Mouse (Mus musculus): ENCODE results near the gene Pex10. TPM values are rescaled to one million over a fixed set of nuclear protein-coding genes. Genes with fewer than 3 reads are reported as not detected.

The Pex10 gene
- polyA plus RNA-seq, 1 experiment from 2014 or later = 19.1 TPM

GRCm38 (mm10) chr4:155034787-155035186 is 32.0 kb upstream of the Pex10 start:
- Histone ChIP-seq H3K4me2 (no peak overlapping the region), H3K9ac (no peak overlapping the region), H3K27ac (no peak overlapping the region), H3K27me3 (replicated peaks) (no peaks in the 10 kb centered on the region; the same call in 1 of the 2 replicates), H3K4me3 (replicated peaks) (no peak overlapping the region), H3K36me3 (no peaks in the 10 kb centered on the region), H3K9me3 (no peaks in the 10 kb centered on the region), H3K4me1 (no peaks in the 10 kb centered on the region)
- WGBS = 65% methylated on average over 13 of the region's 13 CpGs
- ATAC-seq (ENCODE audit: insufficient read depth, low FRiP score, low read depth) = no peak

GRCm38 (mm10) chr4:155040197-155040596 is 26.6 kb upstream of the Pex10 start:
- Histone ChIP-seq H3K9ac (no peak overlapping the region), H3K4me1 (peaks cover 9% of the 10 kb centered on the region), H3K4me3 (replicated peaks) (no peak overlapping the region), H3K27me3 (replicated peaks) (peaks cover 41% of the 10 kb centered on the region), H3K27ac (no peak overlapping the region), H3K36me3 (no peaks in the 10 kb centered on the region), H3K9me3 (no peaks in the 10 kb centered on the region), H3K4me2 (no peak overlapping the region)
- no peak for ATAC-seq (ENCODE audit: insufficient read depth, low FRiP score, low read depth)
- WGBS = 56% methylated on average over 9 of the region's 9 CpGs

DNA sequence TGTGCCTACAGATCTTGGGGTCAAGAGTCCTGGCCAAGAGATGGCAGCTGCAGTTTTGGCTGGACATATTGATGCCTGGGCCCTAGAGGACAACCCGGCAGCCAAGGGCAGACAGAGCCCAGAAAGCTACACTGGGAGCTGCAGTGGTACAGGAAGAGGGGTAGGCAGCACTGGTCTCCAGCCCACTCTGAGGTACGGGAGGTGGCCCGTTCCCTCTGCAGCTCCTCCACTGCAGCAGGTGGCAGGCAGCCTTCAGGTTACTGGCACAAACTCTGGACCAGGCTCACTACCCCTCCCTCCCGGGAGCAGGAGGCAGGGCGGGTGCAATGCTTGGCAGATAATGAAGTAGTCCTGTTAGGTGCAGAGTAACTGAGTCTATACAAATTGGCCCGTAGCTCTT is 26.1 kb upstream of the Pex10 start:
- WGBS = 64% methylated on average over 6 of the region's 6 CpGs
- H3K27ac ChIP-seq = no peak overlapping the region
- no peaks in the 10 kb centered on the region for H3K36me3 ChIP-seq
- no peak overlapping the region for H3K4me3 ChIP-seq (replicated peaks)
- no peak overlapping the region for H3K9ac ChIP-seq
- H3K4me2 ChIP-seq = no peak overlapping the region
- H3K4me1 ChIP-seq = peaks cover 9% of the 10 kb centered on the region
- ATAC-seq (ENCODE audit: insufficient read depth, low FRiP score, low read depth) = no peak
- H3K27me3 ChIP-seq (replicated peaks) = peaks cover 41% of the 10 kb centered on the region
- no peaks in the 10 kb centered on the region for H3K9me3 ChIP-seq

GRCm38 (mm10) chr4:155042606-155043288 is 24.1 kb upstream of the Pex10 start:
- 5% methylated on average over 65 of the region's 65 CpGs for WGBS
- no peaks in the 10 kb centered on the region for H3K9me3 ChIP-seq
- H3K9ac ChIP-seq = no peak overlapping the region
- peaks cover 9% of the 10 kb centered on the region for H3K4me1 ChIP-seq
- peak overlapping the region; percentile 29 for H3K4me3 ChIP-seq (replicated peaks)
- no peaks in the 10 kb centered on the region for H3K36me3 ChIP-seq
- no peak overlapping the region for H3K27ac ChIP-seq
- peaks cover 47% of the 10 kb centered on the region for H3K27me3 ChIP-seq (replicated peaks)
- ATAC-seq (ENCODE audit: insufficient read depth, low FRiP score, low read depth) = no peak
- H3K4me2 ChIP-seq = peak overlapping the region; percentile 59

DNA sequence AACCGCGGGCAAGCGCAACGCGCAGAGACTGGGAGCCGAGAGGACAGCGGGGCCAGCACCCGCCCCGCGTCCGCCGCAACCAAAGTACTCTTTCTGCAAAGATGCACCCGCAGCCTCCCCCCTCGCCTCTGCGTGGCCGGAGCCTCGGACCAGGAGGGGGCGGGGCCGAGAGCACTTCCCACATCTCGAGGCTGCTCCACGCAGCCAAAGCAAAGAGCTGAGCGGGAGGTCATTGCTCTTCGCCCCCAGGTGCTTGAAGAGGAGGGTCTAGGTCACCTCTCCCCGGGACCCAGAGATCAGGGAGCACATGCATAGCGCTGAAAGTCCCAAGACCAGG is 23.6 kb upstream of the Pex10 start:
- peaks cover 9% of the 10 kb centered on the region for H3K4me1 ChIP-seq
- H3K27ac ChIP-seq = no peak overlapping the region
- H3K9me3 ChIP-seq = no peaks in the 10 kb centered on the region
- no peaks in the 10 kb centered on the region for H3K36me3 ChIP-seq
- H3K27me3 ChIP-seq (replicated peaks) = peaks cover 47% of the 10 kb centered on the region
- ATAC-seq (ENCODE audit: insufficient read depth, low FRiP score, low read depth) = no peak
- H3K9ac ChIP-seq = no peak overlapping the region
- peak overlapping the region; percentile 59 for H3K4me2 ChIP-seq
- peak overlapping the region; percentile 29 for H3K4me3 ChIP-seq (replicated peaks)
- 7% methylated on average over 25 of the region's 25 CpGs for WGBS

- peaks cover 9% of the 10 kb centered on the region for H3K4me1 ChIP-seq
- ATAC-seq (ENCODE audit: insufficient read depth, low FRiP score, low read depth) = no peak
- H3K36me3 ChIP-seq = no peaks in the 10 kb centered on the region
- no peak overlapping the region for H3K27ac ChIP-seq
- WGBS = 77% methylated on average over 14 of the region's 14 CpGs
- H3K4me2 ChIP-seq = no peak overlapping the region
- no peaks in the 10 kb centered on the region for H3K9me3 ChIP-seq
- no peak overlapping the region for H3K9ac ChIP-seq
- no peak overlapping the region for H3K4me3 ChIP-seq (replicated peaks)
- peaks cover 34% of the 10 kb centered on the region for H3K27me3 ChIP-seq (replicated peaks)
Measured at GRCm38 (mm10) chr4:155046636-155047035, 20.2 kb upstream of the Pex10 start.

GRCm38 (mm10) chr4:155050116-155050515 is 16.7 kb upstream of the Pex10 start:
- WGBS = 75% methylated on average over 7 of the region's 7 CpGs

GRCm38 (mm10) chr4:155056724-155057123 is 10.1 kb upstream of the Pex10 start, which contains the start of gene Plch2:
Gene Plch2, minus strand, starts transcription at chr4:155056784.
- Histone ChIP-seq H3K27me3 (replicated peaks) (no peaks in the 10 kb centered on the region), H3K27ac (peak within 1 kb of the TSS; percentile 73), H3K36me3 (no peaks in the 10 kb centered on the region), H3K4me1 (peaks cover 18% of the 10 kb centered on the region), H3K9me3 (no peaks in the 10 kb centered on the region), H3K4me3 (replicated peaks) (0 out of 2 replicates have a peak within 1 kb of the TSS, but pooled peaks have one; percentile 2), H3K9ac (no peak within 1 kb of the TSS), H3K4me2 (peak within 1 kb of the TSS; percentile 23)
- WGBS = 60% methylated on average over 10 of the region's 10 CpGs
- no peak for ATAC-seq (ENCODE audit: insufficient read depth, low FRiP score, low read depth)

More at GRCm38 (mm10) chr4:155050116-155050515, 16.7 kb upstream of the Pex10 start:
- Histone ChIP-seq H3K4me3 (replicated peaks) (no peak overlapping the region), H3K27me3 (replicated peaks) (peaks cover 6% of the 10 kb centered on the region; the same call in 1 of the 2 replicates), H3K27ac (no peak overlapping the region), H3K4me2 (no peak overlapping the region), H3K9me3 (no peaks in the 10 kb centered on the region), H3K36me3 (no peaks in the 10 kb centered on the region), H3K9ac (no peak overlapping the region), H3K4me1 (no peaks in the 10 kb centered on the region)
- ATAC-seq (ENCODE audit: insufficient read depth, low FRiP score, low read depth) = no peak

DNA sequence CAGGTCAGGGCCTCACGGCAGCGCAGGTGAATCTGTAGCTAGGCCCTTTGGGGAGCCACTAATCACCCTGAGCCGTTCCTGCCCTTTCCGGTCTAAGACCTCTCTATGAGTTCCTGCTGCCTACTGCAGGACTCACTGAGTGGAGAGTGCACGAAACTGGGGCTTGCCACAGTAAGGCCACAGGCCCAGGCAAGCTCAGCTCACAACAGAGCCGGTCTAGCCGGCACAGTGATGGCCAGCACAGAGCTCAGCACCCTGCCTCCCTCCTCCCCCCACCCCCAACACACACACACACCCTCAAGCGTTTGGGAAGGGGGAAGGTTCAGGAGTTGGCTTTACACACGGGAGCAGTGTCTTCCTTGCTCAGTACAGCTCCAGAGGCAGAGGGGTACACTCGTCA is 8.5 kb upstream of the Pex10 start:
- no peaks in the 10 kb centered on the region for H3K27me3 ChIP-seq (replicated peaks)
- ATAC-seq (ENCODE audit: insufficient read depth, low FRiP score, low read depth) = peak; percentile 53; the same call in 1 of the 2 replicates
- peak overlapping the region; percentile 73 for H3K27ac ChIP-seq
- H3K4me1 ChIP-seq = peaks cover 20% of the 10 kb centered on the region
- 43% methylated on average over 10 of the region's 10 CpGs for WGBS
- H3K9me3 ChIP-seq = no peaks in the 10 kb centered on the region
- H3K36me3 ChIP-seq = no peaks in the 10 kb centered on the region
- H3K9ac ChIP-seq = no peak overlapping the region
- no peak overlapping the region for H3K4me3 ChIP-seq (replicated peaks)
- peak overlapping the region; percentile 23; the same call in 1 of the 2 replicates for H3K4me2 ChIP-seq

GRCm38 (mm10) chr4:155063895-155064294 is 2.9 kb upstream of the Pex10 start:
- H3K36me3 ChIP-seq = peaks cover 6% of the 10 kb centered on the region; the same call in 1 of the 2 replicates
- 23% methylated on average over 3 of the region's 3 CpGs for WGBS
- peak overlapping the region; percentile 47 for H3K4me2 ChIP-seq
- H3K9ac ChIP-seq = peak overlapping the region; percentile 13; the same call in 1 of the 2 replicates
- H3K27me3 ChIP-seq (replicated peaks) = no peaks in the 10 kb centered on the region
- H3K4me3 ChIP-seq (replicated peaks) = peak overlapping the region; percentile 33
- peak overlapping the region; percentile 94 for H3K27ac ChIP-seq
- peak; percentile 82 for ATAC-seq (ENCODE audit: insufficient read depth, low FRiP score, low read depth)
- H3K4me1 ChIP-seq = peaks cover 31% of the 10 kb centered on the region
- H3K9me3 ChIP-seq = no peaks in the 10 kb centered on the region

DNA sequence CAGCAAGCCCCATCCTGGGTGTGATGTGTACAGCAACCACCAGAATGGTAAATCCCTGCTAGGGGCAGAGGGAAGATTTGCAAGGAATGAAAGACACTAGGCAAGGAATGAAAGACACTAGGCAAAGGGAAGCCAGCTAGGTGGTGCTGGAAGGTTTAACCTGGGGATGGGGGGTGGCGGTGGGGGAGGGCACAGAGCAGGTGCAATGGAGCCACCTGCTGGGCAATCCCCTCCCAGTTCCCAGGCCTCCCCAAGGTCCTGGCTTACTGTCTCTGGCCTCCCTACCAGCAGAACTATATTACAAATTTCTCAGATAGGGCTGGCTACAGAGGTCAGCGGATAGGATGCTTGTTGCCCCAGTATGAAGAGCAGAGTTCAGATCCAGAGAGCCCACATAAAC is 2.3 kb upstream of the Pex10 start:
- no peak overlapping the region for H3K4me3 ChIP-seq (replicated peaks)
- ATAC-seq (ENCODE audit: insufficient read depth, low FRiP score, low read depth) = no peak

DNA sequence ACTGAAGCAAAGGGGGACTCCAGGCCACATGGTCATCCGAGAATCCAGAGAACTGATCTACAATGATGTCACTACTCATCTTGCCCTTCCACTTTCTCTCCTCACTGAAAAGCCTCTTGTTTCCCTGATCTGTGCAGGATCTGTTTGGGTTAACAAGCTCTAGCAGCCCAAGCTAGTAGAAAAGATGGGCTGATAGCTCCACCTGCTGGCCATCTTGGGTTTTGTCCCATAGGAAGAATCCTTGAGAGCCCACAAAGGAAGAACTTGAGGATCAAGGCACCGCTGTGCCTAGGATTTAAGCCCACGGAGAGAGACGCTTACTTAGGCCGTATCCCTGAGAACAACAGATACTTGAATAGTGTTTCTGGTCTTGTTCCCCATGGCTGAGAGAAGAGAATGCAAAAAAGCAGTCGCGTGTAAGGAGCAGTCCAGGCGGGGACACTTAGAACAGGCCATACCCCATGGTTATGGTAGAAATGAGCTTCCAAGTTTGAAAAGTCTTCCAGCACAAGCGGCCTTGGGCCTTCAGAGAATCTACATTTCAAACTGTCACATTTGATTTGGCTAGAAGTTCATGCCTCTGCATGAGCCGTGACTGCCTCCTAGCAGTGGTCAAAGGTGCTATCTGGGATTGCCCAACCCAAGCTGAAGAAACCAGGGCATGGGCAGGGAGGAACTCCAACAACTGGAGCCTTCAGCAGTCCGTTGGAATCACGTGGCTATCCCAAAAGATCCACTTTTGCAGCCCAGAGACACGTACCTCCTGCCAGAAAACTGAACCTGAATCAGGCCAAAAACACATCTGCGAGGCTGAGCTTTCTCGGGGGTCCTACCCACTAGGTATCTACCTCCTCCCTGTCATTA is 614 bp upstream of the Pex10 start:
- H3K4me2 ChIP-seq = peak overlapping the region; percentile 53
- 5% methylated on average over 15 of the region's 15 CpGs for WGBS
- peak overlapping the region; percentile 70 for H3K4me3 ChIP-seq (replicated peaks)
- H3K9ac ChIP-seq = no peak overlapping the region
- ATAC-seq (ENCODE audit: insufficient read depth, low FRiP score, low read depth) = peak; percentile 51
- H3K4me1 ChIP-seq = peaks cover 26% of the 10 kb centered on the region
- H3K27me3 ChIP-seq (replicated peaks) = no peaks in the 10 kb centered on the region
- peaks cover 28% of the 10 kb centered on the region for H3K36me3 ChIP-seq
- peak overlapping the region; percentile 72 for H3K27ac ChIP-seq
- H3K9me3 ChIP-seq = no peaks in the 10 kb centered on the region

More for the DNA sequence above, 2.3 kb upstream of the Pex10 start:
- peaks cover 11% of the 10 kb centered on the region; the same call in 1 of the 2 replicates for H3K36me3 ChIP-seq
- H3K9me3 ChIP-seq = no peaks in the 10 kb centered on the region
- no peak overlapping the region for H3K9ac ChIP-seq
- H3K4me1 ChIP-seq = peaks cover 28% of the 10 kb centered on the region
- peak overlapping the region; percentile 94 for H3K27ac ChIP-seq
- H3K4me2 ChIP-seq = peak overlapping the region; percentile 42
- 58% methylated on average over 2 of the region's 2 CpGs for WGBS
- no peaks in the 10 kb centered on the region for H3K27me3 ChIP-seq (replicated peaks)

Data from stomach, embryonic 15.5 days (tissue).